Mouse (Mus musculus) ES-Bruce4 (cell line): ENCODE measurements around the gene C530008M17Rik. TPM values are rescaled to one million over a fixed set of nuclear protein-coding genes. Genes with fewer than 3 reads are reported as not detected.

Experiments used
- H3K27ac ChIP-seq: 2 replicates; pipeline ENCODE4 v1.5.1; 2012; ENCODE audit warnings: low read length, inconsistent platforms; ENCODE audit not compliant: insufficient read depth
- H3K27me3 ChIP-seq: 2 replicates; pipeline ENCODE4 v1.6.1; 2012; ENCODE audit warnings: mild to moderate bottlenecking, low read length, inconsistent platforms; ENCODE audit not compliant: control insufficient read depth, poor library complexity, insufficient read depth, severe bottlenecking
- H3K36me3 ChIP-seq: 2 replicates; pipeline ENCODE4 v1.6.1; 2012; ENCODE audit warnings: inconsistent platforms, mild to moderate bottlenecking, low read length, moderate library complexity; ENCODE audit not compliant: control insufficient read depth, poor library complexity, insufficient read depth, severe bottlenecking
- H3K4me1 ChIP-seq: one replicate; pipeline ENCODE4 v1.8.1; 2011; ENCODE audit warnings: low read length; ENCODE audit not compliant: control insufficient read depth, insufficient read depth
- H3K4me3 ChIP-seq: 2 replicates; pipeline ENCODE4 v1.5.1; 2011; ENCODE audit warnings: low read depth, mild to moderate bottlenecking, low read length
- H3K9ac ChIP-seq: 2 replicates; pipeline ENCODE4 v1.6.1; 2012; ENCODE audit warnings: low read depth, mild to moderate bottlenecking, inconsistent platforms; ENCODE audit not compliant: poor library complexity, severe bottlenecking
- H3K9me3 ChIP-seq: replicated peaks from 2 replicates; pipeline ENCODE4 v1.6.1; 2012; ENCODE audit warnings: mild to moderate bottlenecking, low read length, inconsistent platforms; ENCODE audit not compliant: control insufficient read depth, poor library complexity, insufficient read depth, severe bottlenecking
- CTCF ChIP-seq: IDR thresholded peaks from one replicate; pipeline ENCODE4 v1.8.1; 2011; ENCODE audit warnings: low read depth, low read length
- EP300 ChIP-seq: IDR thresholded peaks from 2 replicates; pipeline ENCODE4 v1.6.1; 2011; ENCODE audit warnings: low read depth, low read length; ENCODE audit not compliant: insufficient read depth
- POLR2A ChIP-seq: IDR thresholded peaks from one replicate; pipeline ENCODE4 v1.8.1; 2011; ENCODE audit warnings: low read length; ENCODE audit not compliant: insufficient read depth
- polyA plus RNA-seq: library from polyadenylated mRNA; stranded (reverse); fragments of >200 nt; gene quantifications from 2 replicates; pipeline ENCODE4 v1.2.4, GENCODE M21; 2011; ENCODE audit warnings: low read depth; ENCODE audit not compliant: missing spikeins, insufficient read depth, insufficient read length

Gene C530008M17Rik
- polyA plus RNA-seq, 1 experiment, result 5.1 TPM

- no peaks in the 10 kb centered on the region for H3K36me3 ChIP-seq
- no peaks in the 10 kb centered on the region for H3K27me3 ChIP-seq
- no peak overlapping the region for H3K4me3 ChIP-seq
- no peak overlapping the region for H3K9ac ChIP-seq
- H3K27ac ChIP-seq, result no peak overlapping the region
- TF ChIP-seq EP300 (no peak), POLR2A (no peak), CTCF (no peak)
- H3K9me3 ChIP-seq, result no peaks in the 10 kb centered on the region
- H3K4me1 ChIP-seq, result no peaks in the 10 kb centered on the region
Measured at GRCm38 (mm10) chr5:76645091-76645868, 11.0 kb upstream of the C530008M17Rik start.

DNA sequence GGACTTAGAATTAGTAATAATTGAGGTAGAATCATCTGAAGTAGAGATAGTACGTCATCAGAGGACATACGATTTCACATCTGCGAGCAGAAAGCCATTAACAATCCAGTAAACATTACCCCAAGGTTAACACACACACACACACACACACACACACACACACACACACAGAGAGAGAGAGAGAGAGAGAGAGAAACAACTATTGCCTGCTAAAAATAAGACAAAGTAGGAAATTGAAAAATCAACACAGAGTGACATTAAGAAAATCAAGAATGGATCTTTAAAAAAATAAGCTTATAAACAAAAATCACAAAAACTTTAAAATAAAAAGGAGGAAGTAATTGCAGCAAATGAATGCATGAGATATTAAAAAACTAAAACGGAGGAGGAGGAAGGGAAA lies 6.4 kb upstream of the C530008M17Rik start:
- Histone ChIP-seq H3K9me3 (no peaks in the 10 kb centered on the region), H3K4me3 (no peak overlapping the region), H3K36me3 (no peaks in the 10 kb centered on the region), H3K4me1 (no peaks in the 10 kb centered on the region), H3K9ac (no peak overlapping the region), H3K27ac (no peak overlapping the region), H3K27me3 (no peaks in the 10 kb centered on the region)
- TF ChIP-seq EP300, result no peak
- no peak for TF ChIP-seq CTCF
- no peak for TF ChIP-seq POLR2A

DNA sequence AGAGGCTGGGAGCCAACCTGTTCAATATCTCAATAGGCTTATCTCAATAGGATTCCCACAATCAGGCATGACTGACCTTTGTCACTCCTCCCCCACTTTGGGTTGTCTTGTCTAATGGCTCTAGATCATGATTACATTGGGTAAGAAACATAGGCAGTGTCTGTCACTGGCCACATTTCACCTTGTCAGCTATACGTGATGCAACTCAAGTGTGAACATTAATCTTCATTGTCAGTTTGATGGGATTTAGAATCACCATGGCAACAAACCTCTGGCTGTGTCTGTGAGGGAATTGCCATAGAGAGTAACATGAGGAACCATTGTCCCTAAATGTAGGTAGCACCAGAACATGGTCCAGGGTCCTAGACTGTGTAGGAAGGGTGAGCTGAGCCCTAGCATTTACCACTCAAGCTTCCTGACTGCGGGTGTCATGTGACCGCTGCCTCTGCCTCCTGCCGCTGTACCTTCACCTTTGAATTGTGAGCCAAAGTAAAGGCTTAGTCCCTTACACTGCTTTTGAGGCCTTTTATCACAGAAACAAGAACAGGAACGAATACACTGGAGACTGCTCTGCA lies 5.1 kb upstream of the C530008M17Rik start:
- H3K27ac ChIP-seq, result no peak overlapping the region
- H3K9ac ChIP-seq, result no peak overlapping the region
- no peaks in the 10 kb centered on the region for H3K36me3 ChIP-seq
- no peaks in the 10 kb centered on the region for H3K9me3 ChIP-seq
- no peaks in the 10 kb centered on the region for H3K27me3 ChIP-seq
- no peak overlapping the region for H3K4me3 ChIP-seq
- H3K4me1 ChIP-seq, result no peaks in the 10 kb centered on the region
- no peak for TF ChIP-seq POLR2A
- no peak for TF ChIP-seq EP300
- no peak for TF ChIP-seq CTCF

GRCm38 (mm10) chr5:76657245-76658083 lies 1.2 kb downstream of the C530008M17Rik start:
- Histone ChIP-seq H3K9me3 (no peaks in the 10 kb centered on the region), H3K9ac (peak overlapping the region; percentile 61), H3K27me3 (peaks cover 9% of the 10 kb centered on the region), H3K27ac (no peak overlapping the region), H3K4me3 (peak overlapping the region; percentile 72), H3K36me3 (no peaks in the 10 kb centered on the region), H3K4me1 (no peaks in the 10 kb centered on the region)
- no peak for TF ChIP-seq EP300
- TF ChIP-seq POLR2A, result no peak
- no peak for TF ChIP-seq CTCF

DNA sequence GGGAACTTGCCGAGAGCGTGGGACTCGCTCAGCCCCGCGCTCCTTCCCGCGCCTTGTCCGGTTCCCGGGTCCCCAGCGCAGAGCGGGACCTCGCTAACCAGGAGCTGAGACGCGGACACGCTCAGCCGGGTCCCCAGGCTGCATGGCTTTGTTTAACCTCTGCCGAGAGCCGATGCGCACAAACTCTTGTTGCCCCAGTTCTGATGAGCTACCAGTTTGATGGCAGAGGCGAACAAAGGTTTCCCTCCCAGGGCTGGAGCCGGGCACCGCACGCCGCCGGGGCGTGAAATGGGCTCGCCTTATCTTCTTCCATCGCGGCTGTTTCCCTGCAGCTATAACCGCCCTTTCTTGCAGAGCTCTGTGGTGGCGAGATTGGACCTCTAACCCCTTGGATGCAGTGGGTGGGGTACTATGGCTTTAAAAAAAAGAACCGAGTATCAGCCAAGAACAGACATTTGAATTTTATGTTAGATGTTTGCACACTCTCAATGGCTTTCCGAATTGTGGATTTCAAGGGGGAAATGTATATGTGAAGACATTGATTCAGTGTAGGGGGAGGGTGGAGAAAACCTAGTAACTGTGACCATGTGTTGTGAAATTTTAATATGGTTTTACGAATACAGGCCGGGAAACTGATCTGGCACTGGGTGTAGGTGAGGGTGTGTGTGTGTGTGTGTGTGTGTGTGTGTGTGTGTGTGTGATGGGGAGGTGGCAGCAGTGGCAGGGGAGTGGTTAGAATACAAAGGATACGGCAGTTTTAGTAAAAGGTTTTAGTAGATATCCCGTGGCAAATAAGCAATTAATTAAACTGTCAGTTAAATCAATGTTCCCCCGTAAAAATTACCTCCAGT lies 2.0 kb downstream of the C530008M17Rik start:
- H3K4me1 ChIP-seq, result no peaks in the 10 kb centered on the region
- no peaks in the 10 kb centered on the region for H3K36me3 ChIP-seq
- no peaks in the 10 kb centered on the region for H3K9me3 ChIP-seq
- no peak overlapping the region for H3K27ac ChIP-seq
- TF ChIP-seq CTCF, result no peak
- TF ChIP-seq EP300, result no peak
- no peak for TF ChIP-seq POLR2A
- peak overlapping the region; percentile 61 for H3K9ac ChIP-seq
- peak overlapping the region; percentile 72 for H3K4me3 ChIP-seq
- H3K27me3 ChIP-seq, result peaks cover 9% of the 10 kb centered on the region
